Mouse (Mus musculus): ENCODE measurements at regions not wholly inside any gene's neighbourhood (a gene's known extent, or its start where the extent isn't known, plus 50 kb on each side); places are given as distances from the start of the nearest gene placed in this dataset.

DNA sequence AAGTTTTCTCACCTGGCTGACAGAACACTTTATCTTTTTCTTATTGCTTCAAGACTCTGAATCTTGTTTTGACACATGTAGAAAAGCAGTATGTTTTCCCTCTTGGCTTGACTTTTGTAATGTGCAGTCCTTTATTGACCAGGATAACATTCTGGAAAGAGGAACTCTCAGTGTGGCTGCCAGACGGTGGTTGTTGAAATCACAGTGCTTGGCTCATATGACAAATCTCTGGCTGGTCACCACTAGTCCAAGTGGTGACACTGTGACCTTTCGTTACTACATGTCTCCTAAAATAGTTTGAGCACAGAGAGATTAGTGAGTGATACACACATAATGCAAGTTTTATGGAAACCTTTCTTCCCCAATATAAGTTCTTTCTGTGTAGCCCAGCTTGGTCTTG lies 97.1 kb upstream of the Gm6793 start:
- TF ChIP-seq ELF1 (IDR thresholded peaks at IDR 0.05; ENCODE audit: low read depth, low read length) (no peak), ZMIZ1 (IDR thresholded peaks at IDR 0.05; ENCODE audit: low read depth, low read length) (no peak), MXI1 (IDR thresholded peaks at IDR 0.05; ENCODE audit: low read depth, low read length) (no peak), CHD2 (IDR thresholded peaks at IDR 0.05; ENCODE audit: low read length) (no peak), ZC3H11A (IDR thresholded peaks at IDR 0.05; ENCODE audit: low read depth, low read length) (no peak)
- Histone ChIP-seq H3K79me2 (ENCODE audit: control insufficient read depth, insufficient read depth, low read length, poor library complexity) (no peaks in the 10 kb centered on the region), H3K27ac (ENCODE audit: control insufficient read depth, low read depth, low read length) (no peak overlapping the region)

GRCm38 (mm10) chr8:112097883-112098635 lies 83.2 kb upstream of the Gm6793 start:
- Histone ChIP-seq H3K27ac (ENCODE audit: control insufficient read depth, low read depth, low read length) (no peak overlapping the region), H3K36me3 (ENCODE audit: control insufficient read depth in 1 of 2, insufficient read depth in 2 of 2, low read length in 2 of 2) (no peaks in the 10 kb centered on the region), H3K4me1 (ENCODE audit: control insufficient read depth in 1 of 2, insufficient read depth in 2 of 2, low read length in 2 of 2) (no peaks in the 10 kb centered on the region), H3K9me3 (replicated peaks; ENCODE audit: insufficient read depth, low read length) (no peaks in the 10 kb centered on the region), H3K27me3 (ENCODE audit: control insufficient read depth in 1 of 2, insufficient read depth in 2 of 2, low read length in 2 of 2) (no peaks in the 10 kb centered on the region), H3K79me2 (ENCODE audit: control insufficient read depth, insufficient read depth, low read length, poor library complexity) (no peaks in the 10 kb centered on the region), H3K9ac (ENCODE audit: control insufficient read depth, low read depth, low read length, poor library complexity, severe bottlenecking) (no peak overlapping the region), H3K4me3 (ENCODE audit: control insufficient read depth in 1 of 2, insufficient read depth in 1 of 2, low read depth in 2 of 2, low read length in 2 of 2) (no peak overlapping the region)
- DNase-seq (ENCODE audit: low read depth, low spot score): no peak
- no peak for TF ChIP-seq MEF2A (IDR thresholded peaks at IDR 0.05; ENCODE audit: extremely low read depth, insufficient replicate concordance, low read depth, low read length, poor library complexity, severe bottlenecking)
- no peak for TF ChIP-seq CHD1 (IDR thresholded peaks at IDR 0.05; ENCODE audit: low read depth, low read length)
- no peak for TF ChIP-seq NRF1 (IDR thresholded peaks at IDR 0.05; ENCODE audit: insufficient read depth, low read depth, low read length, poor library complexity, severe bottlenecking)
- no peak for TF ChIP-seq RAD21 (IDR thresholded peaks at IDR 0.05; ENCODE audit: low read depth, low read length)
- no peak for TF ChIP-seq E2F4 (IDR thresholded peaks at IDR 0.05; ENCODE audit: borderline replicate concordance, low read depth, low read length)
- TF ChIP-seq GABPA (IDR thresholded peaks at IDR 0.05; ENCODE audit: low read depth, low read length): no peak
- TF ChIP-seq POLR2AphosphoS5 (IDR thresholded peaks at IDR 0.05; ENCODE audit: borderline replicate concordance, low read depth, low read length): no peak
- TF ChIP-seq SIN3A (IDR thresholded peaks at IDR 0.05; ENCODE audit: low read length): no peak
- no peak for TF ChIP-seq TAL1 (IDR thresholded peaks at IDR 0.05; ENCODE audit: low read length)
- no peak for TF ChIP-seq MAX (IDR thresholded peaks at IDR 0.05; ENCODE audit: low read length)

More for the DNA sequence above, 97.1 kb upstream of the Gm6793 start:
- Histone ChIP-seq H3K9me3 (replicated peaks; ENCODE audit: insufficient read depth, low read length) (no peaks in the 10 kb centered on the region), H3K4me3 (ENCODE audit: control insufficient read depth in 1 of 2, insufficient read depth in 1 of 2, low read depth in 2 of 2, low read length in 2 of 2) (no peak overlapping the region), H3K4me1 (ENCODE audit: control insufficient read depth in 1 of 2, insufficient read depth in 2 of 2, low read length in 2 of 2) (no peaks in the 10 kb centered on the region), H3K27me3 (ENCODE audit: control insufficient read depth in 1 of 2, insufficient read depth in 2 of 2, low read length in 2 of 2) (no peaks in the 10 kb centered on the region), H3K36me3 (ENCODE audit: control insufficient read depth in 1 of 2, insufficient read depth in 2 of 2, low read length in 2 of 2) (no peaks in the 10 kb centered on the region), H3K9ac (ENCODE audit: control insufficient read depth, low read depth, low read length, poor library complexity, severe bottlenecking) (no peak overlapping the region)
- no peak for DNase-seq (ENCODE audit: low read depth, low spot score)
